Mouse (Mus musculus): Measurements from ENCODE around the gene Nme8.

Nme8 gene

DNA sequence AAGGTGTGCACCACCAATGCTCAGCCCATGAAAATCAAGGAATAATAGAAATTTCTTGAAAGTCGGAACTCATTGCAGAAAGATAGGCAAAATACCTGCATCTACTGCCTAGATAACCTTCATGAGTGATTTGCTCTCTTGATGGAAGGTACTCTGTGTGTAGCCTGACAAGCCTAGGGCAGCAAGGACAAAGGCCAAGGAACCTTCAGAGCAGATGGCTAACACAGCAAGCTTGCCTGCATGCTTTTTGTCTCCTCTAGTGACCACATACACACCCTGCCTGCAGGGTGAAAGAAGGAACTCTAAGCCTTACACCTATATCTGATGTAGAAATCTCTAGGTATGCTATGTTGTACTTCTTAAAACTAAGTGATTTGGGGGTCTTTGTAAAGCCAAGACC is 102.5 kb downstream of the Nme8 start:
- DNase-seq (ENCODE audit: extremely low read depth, low read depth): no peak
